Mouse (Mus musculus) hindbrain, embryonic 11.5 days (tissue): Measurements from ENCODE around the gene Cd2ap. TPM values are rescaled to one million over a fixed set of nuclear protein-coding genes. Genes with fewer than 3 reads are reported as not detected.

Experiments
- ATAC-seq: fragments of 200-750 bp; cut with Nextera tagmentation; 2 replicates; pipeline ENCODE4 v1.8.0; 2017; ENCODE audit warnings: mild to moderate bottlenecking, moderate TSS enrichment, moderate library complexity; ENCODE audit not compliant: low FRiP score
- DNase-seq: peaks from one replicate; pipeline ENCODE4 v3.0.0-alpha.2; 2015; ENCODE audit warnings: low spot score
- H3K27ac ChIP-seq: fragments of 300-500 bp; sonication (generic); 2 replicates; pipeline ENCODE4 v1.5.1; 2014; ENCODE audit warnings: mild to moderate bottlenecking, low read depth, low read length
- H3K27me3 ChIP-seq: fragments of 300-500 bp; sonication (generic); 2 replicates; pipeline ENCODE4 v1.6.1; 2014; ENCODE audit warnings: mild to moderate bottlenecking, low read length, moderate library complexity, mixed read lengths; ENCODE audit not compliant: control insufficient read depth, insufficient read depth
- H3K36me3 ChIP-seq: fragments of 300-500 bp; sonication (generic); 2 replicates; pipeline ENCODE4 v1.6.1; 2014; ENCODE audit warnings: mild to moderate bottlenecking, low read length, moderate library complexity, mixed read lengths; ENCODE audit not compliant: control insufficient read depth, insufficient read depth
- H3K4me1 ChIP-seq: fragments of 300-500 bp; sonication (generic); replicated peaks from 2 replicates; pipeline ENCODE4 v1.6.1; 2014; ENCODE audit warnings: low read length, mixed read lengths; ENCODE audit not compliant: control insufficient read depth, insufficient read depth
- H3K4me2 ChIP-seq: fragments of 300-500 bp; sonication (generic); replicated peaks from 2 replicates; pipeline ENCODE4 v1.6.1; 2014; ENCODE audit warnings: mild to moderate bottlenecking, low read depth, low read length
- H3K4me3 ChIP-seq: fragments of 300-500 bp; sonication (generic); 2 replicates; pipeline ENCODE4 v1.5.1; 2014; ENCODE audit warnings: low read depth, low read length
- H3K9ac ChIP-seq: fragments of 300-500 bp; sonication (generic); 2 replicates; pipeline ENCODE4 v1.6.1; 2014; ENCODE audit warnings: low read depth, low read length
- H3K9me3 ChIP-seq: fragments of 300-500 bp; sonication (generic); 2 replicates; pipeline ENCODE4 v1.6.1; 2016; ENCODE audit warnings: low read length; ENCODE audit not compliant: control insufficient read depth
- WGBS: fragments of 180-500 bp; shearing (Covaris S2); extraction: QIAGEN DNeasy Blood & Tissue Kit; methylation state at CpG from one replicate; pipeline ENCODE4 v1.1.7; 2014; 5-methylcytosine and 5-hydroxymethylcytosine counted together
- polyA plus RNA-seq: library from polyadenylated mRNA; unstranded; fragments of >200 nt; fragmentation: Nextera tagmentation; extraction: Ambion mirVana; gene quantifications from 2 replicates; pipeline ENCODE4 v1.2.1, GENCODE M21; 2014

Gene Cd2ap
- polyA plus RNA-seq, 1 experiment from 2014 or later = 16.1 TPM

- Histone ChIP-seq H3K27me3 (no peaks in the 10 kb centered on the region), H3K4me2 (peak overlapping the region; percentile 59), H3K9ac (peak overlapping the region; percentile 93), H3K4me3 (peak overlapping the region; percentile 80), H3K27ac (no peak overlapping the region), H3K36me3 (no peaks in the 10 kb centered on the region), H3K4me1 (no peaks in the 10 kb centered on the region), H3K9me3 (no peaks in the 10 kb centered on the region)
- 39% methylated on average over 13 of the region's 13 CpGs for WGBS
- DNase-seq = no peak
- ATAC-seq = peak; percentile 2; the same call in 1 of the 2 replicates
These were observed 500 bp upstream of the Cd2ap start for GRCm38 (mm10) chr17:42876904-42877425.

DNA sequence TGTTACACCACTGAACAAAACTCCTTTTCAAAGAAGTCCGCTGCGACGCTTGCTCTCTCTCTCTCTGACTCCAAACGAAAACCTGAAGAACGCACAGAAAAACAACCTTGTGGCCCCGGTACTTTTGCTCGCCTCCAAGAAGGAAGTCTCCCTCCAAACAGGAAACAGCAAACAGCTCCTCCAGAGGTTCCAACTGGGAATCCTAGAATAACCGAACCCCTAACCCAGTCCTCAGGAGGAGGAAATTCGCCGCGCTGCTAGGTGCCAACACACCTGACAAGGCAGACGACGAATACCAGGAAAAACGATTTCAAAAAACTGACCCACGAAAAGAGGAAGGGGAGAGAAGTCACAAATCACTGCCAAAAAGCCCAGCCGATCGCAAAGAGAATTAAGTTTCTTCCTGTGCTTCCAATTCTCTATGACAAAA, 879 bp downstream of the Cd2ap start:
- Histone ChIP-seq H3K9ac (peak overlapping the region; percentile 93), H3K27ac (no peak overlapping the region), H3K9me3 (no peaks in the 10 kb centered on the region), H3K4me3 (peak overlapping the region; percentile 80), H3K4me2 (peak overlapping the region; percentile 59), H3K4me1 (no peaks in the 10 kb centered on the region), H3K36me3 (no peaks in the 10 kb centered on the region), H3K27me3 (no peaks in the 10 kb centered on the region)
- ATAC-seq = peak; percentile 46
- under 1% methylated on average over 17 of the region's 17 CpGs for WGBS
- DNase-seq = peak; percentile 59

DNA sequence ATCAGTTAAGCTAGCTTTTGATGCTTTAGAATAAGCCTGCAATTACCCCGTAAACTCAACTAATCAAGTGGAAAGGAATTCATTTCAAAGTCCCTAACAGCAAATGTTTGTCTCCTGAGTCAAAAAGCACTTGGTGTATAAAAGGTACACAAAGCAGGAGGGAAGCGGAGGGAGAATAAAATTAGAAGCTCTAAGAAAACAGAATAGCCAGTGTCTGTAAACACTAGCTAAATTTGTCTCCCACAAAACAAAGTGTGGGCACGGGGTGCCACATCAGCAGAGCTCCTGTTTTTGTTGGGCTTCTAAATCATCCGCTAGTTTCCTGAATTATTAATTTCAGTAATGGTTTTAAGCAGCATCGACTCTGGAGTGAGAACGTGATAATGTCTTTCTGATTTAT, 1.4 kb downstream of the Cd2ap start:
- H3K9me3 ChIP-seq = no peaks in the 10 kb centered on the region
- no peaks in the 10 kb centered on the region for H3K36me3 ChIP-seq
- DNase-seq (peak; percentile 16), ATAC-seq (no peak)
- H3K4me1 ChIP-seq = no peaks in the 10 kb centered on the region
- peak overlapping the region; percentile 59 for H3K4me2 ChIP-seq
- H3K4me3 ChIP-seq = peak overlapping the region; percentile 80
- no peak overlapping the region for H3K9ac ChIP-seq
- H3K27me3 ChIP-seq = no peaks in the 10 kb centered on the region
- H3K27ac ChIP-seq = no peak overlapping the region
- WGBS = 22% methylated on average over 6 of the region's 6 CpGs

GRCm38 (mm10) chr17:42870465-42870864, 6.0 kb downstream of the Cd2ap start:
- H3K27ac ChIP-seq = no peak overlapping the region
- H3K4me2 ChIP-seq = no peak overlapping the region
- DNase-seq = no peak
- no peak for ATAC-seq
- no peaks in the 10 kb centered on the region for H3K4me1 ChIP-seq
- H3K36me3 ChIP-seq = no peaks in the 10 kb centered on the region
- no peaks in the 10 kb centered on the region for H3K9me3 ChIP-seq
- H3K9ac ChIP-seq = no peak overlapping the region
- no peak overlapping the region for H3K4me3 ChIP-seq
- no peaks in the 10 kb centered on the region for H3K27me3 ChIP-seq

DNA sequence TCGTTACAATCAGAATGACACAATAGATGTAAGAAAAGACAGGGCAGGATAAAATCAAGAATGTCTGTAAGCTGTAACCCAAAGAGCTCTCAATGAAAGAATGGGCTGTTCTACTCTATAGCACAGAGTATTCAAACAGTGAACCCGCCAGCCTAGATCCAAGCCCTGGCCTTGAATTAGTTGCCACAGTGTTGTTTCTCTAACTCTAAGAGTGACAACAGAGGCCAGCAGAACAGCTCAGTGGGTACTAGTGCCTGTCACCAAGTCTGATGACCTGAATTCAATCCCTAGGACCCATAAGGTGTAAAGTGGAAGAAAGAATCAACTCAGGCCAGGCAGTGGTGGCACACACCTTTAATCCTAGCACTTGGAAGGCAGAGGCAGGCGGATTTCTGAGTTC, 13.3 kb downstream of the Cd2ap start:
- Histone ChIP-seq H3K4me2 (no peak overlapping the region), H3K36me3 (no peaks in the 10 kb centered on the region), H3K4me1 (no peaks in the 10 kb centered on the region), H3K9me3 (no peaks in the 10 kb centered on the region), H3K9ac (no peak overlapping the region), H3K4me3 (no peak overlapping the region), H3K27ac (no peak overlapping the region), H3K27me3 (no peaks in the 10 kb centered on the region)
- 86% methylated on average over 3 of the region's 3 CpGs for WGBS
- DNase-seq (no peak), ATAC-seq (no peak)

DNA sequence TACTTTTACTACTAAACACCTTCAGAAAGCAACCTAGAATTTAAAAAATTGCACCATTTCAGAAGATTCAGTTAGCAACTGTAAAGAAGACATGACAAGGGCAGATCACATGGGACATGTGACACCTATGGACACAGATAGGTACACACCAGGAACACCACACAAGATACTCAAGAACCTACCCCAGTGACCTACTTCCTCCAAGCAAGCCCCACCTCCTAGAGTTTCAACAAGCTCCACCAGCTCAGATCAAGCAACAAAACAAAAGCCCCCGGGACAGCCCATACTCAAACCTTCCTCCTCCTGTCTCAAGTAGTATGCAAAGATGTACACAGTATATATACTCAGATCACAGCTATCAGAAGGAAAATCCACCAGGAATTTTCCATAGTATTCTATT, 16.1 kb downstream of the Cd2ap start:
- Histone ChIP-seq H3K4me2 (no peak overlapping the region), H3K27me3 (no peaks in the 10 kb centered on the region), H3K4me1 (no peaks in the 10 kb centered on the region), H3K9me3 (no peaks in the 10 kb centered on the region), H3K36me3 (no peaks in the 10 kb centered on the region), H3K27ac (no peak overlapping the region), H3K9ac (no peak overlapping the region), H3K4me3 (no peak overlapping the region)
- 97% methylated on average over 1 of the region's 1 CpGs for WGBS
- ATAC-seq (no peak), DNase-seq (no peak)

DNA sequence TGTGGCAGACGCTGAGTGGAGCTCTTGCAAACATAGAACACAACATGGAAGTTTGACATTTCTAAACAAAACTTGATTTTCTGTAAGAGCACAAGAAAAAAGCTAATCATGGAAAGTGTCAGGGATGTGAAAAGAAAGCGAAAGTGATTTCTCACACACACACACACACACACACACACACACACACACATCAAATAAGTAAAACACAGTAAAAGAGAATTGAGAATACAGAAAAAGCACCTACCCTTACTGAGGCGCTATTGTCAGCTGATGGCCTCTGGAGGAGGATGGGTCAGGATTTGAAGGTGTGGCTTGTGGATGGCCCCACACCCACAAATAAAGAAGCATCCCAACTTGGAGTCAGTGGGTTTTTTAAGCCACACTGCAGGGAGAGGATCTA, 19.0 kb downstream of the Cd2ap start:
- ATAC-seq (no peak), DNase-seq (no peak)
- 83% methylated on average over 3 of the region's 3 CpGs for WGBS
- Histone ChIP-seq H3K4me1 (no peaks in the 10 kb centered on the region), H3K4me2 (no peak overlapping the region), H3K27ac (no peak overlapping the region), H3K4me3 (no peak overlapping the region), H3K27me3 (no peaks in the 10 kb centered on the region), H3K9ac (no peak overlapping the region), H3K36me3 (no peaks in the 10 kb centered on the region), H3K9me3 (no peaks in the 10 kb centered on the region)

- Histone ChIP-seq H3K27me3 (no peaks in the 10 kb centered on the region), H3K9me3 (no peaks in the 10 kb centered on the region), H3K4me1 (no peaks in the 10 kb centered on the region), H3K27ac (no peak overlapping the region), H3K4me2 (no peak overlapping the region), H3K4me3 (no peak overlapping the region), H3K9ac (no peak overlapping the region), H3K36me3 (no peaks in the 10 kb centered on the region)
- 93% methylated on average over 2 of the region's 2 CpGs for WGBS
- DNase-seq (no peak), ATAC-seq (no peak)
These were observed 29.4 kb downstream of the Cd2ap start for GRCm38 (mm10) chr17:42847108-42847507.

DNA sequence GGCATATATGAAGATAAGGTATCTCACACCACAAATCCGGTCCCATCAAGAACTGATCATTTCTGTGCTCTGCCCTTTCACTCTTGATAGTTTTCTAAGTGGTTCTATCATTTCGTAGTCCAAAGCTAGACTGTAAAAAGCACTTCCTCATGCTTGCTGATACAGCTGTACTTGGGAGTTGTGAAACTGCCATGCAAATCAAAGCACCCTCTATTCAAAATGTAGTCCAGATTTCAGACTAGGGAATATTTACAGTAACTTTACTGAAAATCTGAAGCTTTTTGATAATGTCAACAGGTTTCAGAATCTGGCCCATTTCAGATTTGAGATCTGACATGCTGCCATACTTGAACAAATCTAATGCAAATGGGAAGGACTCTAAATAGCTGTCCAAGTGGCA, 39.3 kb downstream of the Cd2ap start:
- Histone ChIP-seq H3K4me2 (no peak overlapping the region), H3K27ac (no peak overlapping the region), H3K4me1 (no peaks in the 10 kb centered on the region), H3K9ac (no peak overlapping the region), H3K4me3 (no peak overlapping the region), H3K9me3 (no peaks in the 10 kb centered on the region), H3K27me3 (no peaks in the 10 kb centered on the region), H3K36me3 (no peaks in the 10 kb centered on the region)
- ATAC-seq (no peak), DNase-seq (no peak)
- 99% methylated on average over 2 of the region's 2 CpGs for WGBS
